Mouse (Mus musculus): ENCODE measurements around the gene Farsa. TPM values are rescaled to one million over a fixed set of nuclear protein-coding genes. Genes with fewer than 3 reads are reported as not detected.

Gene Farsa
- total and polyA plus RNA-seq, 2 experiments from 2014 or later, result 38.3 to 40.0 TPM

DNA sequence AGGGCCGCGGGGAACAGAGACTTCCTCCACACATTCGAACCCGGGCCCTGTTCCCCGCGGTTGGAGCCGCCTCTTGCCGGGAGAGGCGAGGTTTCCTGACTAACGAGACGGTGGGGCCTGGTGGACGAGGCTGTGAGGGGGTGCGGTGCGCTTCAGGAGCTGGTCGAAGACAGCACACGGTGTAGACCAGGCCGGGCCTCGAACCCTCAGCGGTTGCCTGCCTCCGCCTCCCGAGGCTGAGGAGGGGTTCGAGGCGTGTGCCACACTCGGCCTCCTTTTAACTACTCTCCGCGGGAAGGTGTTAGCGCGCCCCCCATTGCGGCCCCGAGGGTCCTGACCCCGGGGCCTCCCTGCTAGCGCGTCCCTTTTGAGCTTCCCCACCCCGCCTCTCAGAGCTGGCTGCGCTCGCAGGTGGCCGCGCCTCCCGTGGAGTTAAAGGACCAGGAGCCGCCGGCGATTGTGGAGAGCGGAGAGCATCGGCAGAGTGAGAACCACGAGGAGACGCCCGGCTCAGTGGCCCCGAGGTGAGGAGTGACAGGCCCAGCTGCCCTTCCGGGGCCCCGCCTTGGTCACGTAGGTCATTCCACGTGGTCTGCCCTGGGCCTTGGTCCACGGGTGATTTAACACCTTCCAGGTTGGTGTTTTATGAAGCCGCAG is 15.6 kb downstream of the Farsa start:
- Histone ChIP-seq H3K4me1 (ENCODE audit: control insufficient read depth, insufficient read depth) (peaks cover 7% of the 10 kb centered on the region), H3K9me3 (replicated peaks; ENCODE audit: control insufficient read depth, low read length) (no peaks in the 10 kb centered on the region), H3K36me3 (replicated peaks; ENCODE audit: control insufficient read depth, insufficient read depth, low read length) (peaks cover 18% of the 10 kb centered on the region), H3K4me3 (ENCODE audit: low read depth, low read length) (peak overlapping the region; percentile 43), H3K27me3 (ENCODE audit: control insufficient read depth, insufficient read depth, low read length) (no peaks in the 10 kb centered on the region), H3K4me2 (ENCODE audit: low read depth, low read length) (peak overlapping the region; percentile 77), H3K27ac (ENCODE audit: low read depth) (no peak overlapping the region), H3K9ac (replicated peaks; ENCODE audit: low read depth, low read length) (peak overlapping the region; percentile 27; the same call in 1 of the 2 replicates)
- 3% methylated on average over 51 of the region's 54 CpGs for WGBS
- TF ChIP-seq CTCF (IDR thresholded peaks at IDR 0.05; ENCODE audit: low read depth), result no peak
- no peak for TF ChIP-seq EP300 (IDR thresholded peaks at IDR 0.05; ENCODE audit: low read depth)
- ATAC-seq (ENCODE audit: insufficient read depth, low read depth) (peak; percentile 45), DNase-seq (ENCODE audit: low spot score) (no peak)

DNA sequence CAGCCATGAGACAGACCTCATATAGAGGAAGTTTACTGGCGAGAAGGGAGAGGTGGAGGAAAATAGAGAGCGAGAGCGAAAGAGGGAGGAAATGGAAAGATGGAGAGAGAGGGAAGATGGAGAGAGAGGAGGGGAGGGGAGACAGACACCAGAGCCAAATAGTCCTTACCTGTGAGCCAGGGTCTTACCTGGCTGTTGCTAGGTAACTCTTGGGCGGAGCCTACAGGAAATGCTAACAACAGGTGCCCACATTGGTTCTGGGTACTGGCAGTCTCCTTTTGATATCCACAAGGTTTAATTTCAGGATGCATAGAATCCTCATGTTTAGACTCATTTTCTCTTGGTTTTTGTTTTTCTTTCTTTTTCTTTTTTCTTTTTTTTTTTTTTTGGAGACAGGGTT is 16.2 kb downstream of the Farsa start:
- DNase-seq (ENCODE audit: low spot score) (no peak), ATAC-seq (ENCODE audit: insufficient read depth, low read depth) (no peak)
- WGBS, result 78% methylated on average over 4 of the region's 4 CpGs
- H3K36me3 ChIP-seq (replicated peaks; ENCODE audit: control insufficient read depth, insufficient read depth, low read length), result peaks cover 13% of the 10 kb centered on the region
- peak overlapping the region; percentile 77 for H3K4me2 ChIP-seq (ENCODE audit: low read depth, low read length)
- H3K9me3 ChIP-seq (replicated peaks; ENCODE audit: control insufficient read depth, low read length), result no peaks in the 10 kb centered on the region
- no peak overlapping the region for H3K27ac ChIP-seq (ENCODE audit: low read depth)
- H3K4me1 ChIP-seq (ENCODE audit: control insufficient read depth, insufficient read depth), result peaks cover 7% of the 10 kb centered on the region
- H3K4me3 ChIP-seq (ENCODE audit: low read depth, low read length), result no peak overlapping the region
- H3K27me3 ChIP-seq (ENCODE audit: control insufficient read depth, insufficient read depth, low read length), result no peaks in the 10 kb centered on the region
- TF ChIP-seq CTCF (IDR thresholded peaks at IDR 0.05; ENCODE audit: low read depth) (no peak), EP300 (IDR thresholded peaks at IDR 0.05; ENCODE audit: low read depth) (no peak)
- no peak overlapping the region for H3K9ac ChIP-seq (replicated peaks; ENCODE audit: low read depth, low read length)

DNA sequence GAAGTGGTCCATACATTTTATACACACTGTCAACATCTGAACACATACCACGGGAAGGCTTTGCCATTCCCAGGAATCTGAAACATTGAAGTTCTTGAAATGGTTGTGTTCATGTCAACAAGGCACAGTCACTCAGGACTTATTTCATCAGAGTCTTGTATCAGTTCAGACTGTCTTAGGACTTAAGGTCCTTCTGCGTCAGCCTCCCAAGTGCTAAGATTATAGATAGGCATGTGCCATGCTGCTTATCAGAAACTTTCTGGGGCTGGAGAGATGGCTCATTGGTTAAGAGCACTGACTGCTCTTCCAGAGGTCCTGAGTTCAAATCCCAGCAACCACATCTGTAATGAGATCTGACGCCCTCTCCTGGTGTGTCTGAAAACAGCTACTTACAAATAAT is 17.6 kb downstream of the Farsa start:
- no peaks in the 10 kb centered on the region; the same call in 1 of the 2 replicates for H3K36me3 ChIP-seq (replicated peaks; ENCODE audit: control insufficient read depth, insufficient read depth, low read length)
- H3K27me3 ChIP-seq (ENCODE audit: control insufficient read depth, insufficient read depth, low read length), result no peaks in the 10 kb centered on the region
- no peak overlapping the region for H3K4me3 ChIP-seq (ENCODE audit: low read depth, low read length)
- H3K4me1 ChIP-seq (ENCODE audit: control insufficient read depth, insufficient read depth), result peaks cover 7% of the 10 kb centered on the region
- H3K9ac ChIP-seq (replicated peaks; ENCODE audit: low read depth, low read length), result no peak overlapping the region
- no peak for DNase-seq (ENCODE audit: low spot score)
- no peaks in the 10 kb centered on the region for H3K9me3 ChIP-seq (replicated peaks; ENCODE audit: control insufficient read depth, low read length)
- no peak overlapping the region for H3K27ac ChIP-seq (ENCODE audit: low read depth)
- ATAC-seq (ENCODE audit: insufficient read depth, low read depth), result no peak
- H3K4me2 ChIP-seq (ENCODE audit: low read depth, low read length), result no peak overlapping the region
- no peak for TF ChIP-seq CTCF (IDR thresholded peaks at IDR 0.05; ENCODE audit: low read depth)
- no peak for TF ChIP-seq EP300 (IDR thresholded peaks at IDR 0.05; ENCODE audit: low read depth)
- 77% methylated on average over 3 of the region's 3 CpGs for WGBS

DNA sequence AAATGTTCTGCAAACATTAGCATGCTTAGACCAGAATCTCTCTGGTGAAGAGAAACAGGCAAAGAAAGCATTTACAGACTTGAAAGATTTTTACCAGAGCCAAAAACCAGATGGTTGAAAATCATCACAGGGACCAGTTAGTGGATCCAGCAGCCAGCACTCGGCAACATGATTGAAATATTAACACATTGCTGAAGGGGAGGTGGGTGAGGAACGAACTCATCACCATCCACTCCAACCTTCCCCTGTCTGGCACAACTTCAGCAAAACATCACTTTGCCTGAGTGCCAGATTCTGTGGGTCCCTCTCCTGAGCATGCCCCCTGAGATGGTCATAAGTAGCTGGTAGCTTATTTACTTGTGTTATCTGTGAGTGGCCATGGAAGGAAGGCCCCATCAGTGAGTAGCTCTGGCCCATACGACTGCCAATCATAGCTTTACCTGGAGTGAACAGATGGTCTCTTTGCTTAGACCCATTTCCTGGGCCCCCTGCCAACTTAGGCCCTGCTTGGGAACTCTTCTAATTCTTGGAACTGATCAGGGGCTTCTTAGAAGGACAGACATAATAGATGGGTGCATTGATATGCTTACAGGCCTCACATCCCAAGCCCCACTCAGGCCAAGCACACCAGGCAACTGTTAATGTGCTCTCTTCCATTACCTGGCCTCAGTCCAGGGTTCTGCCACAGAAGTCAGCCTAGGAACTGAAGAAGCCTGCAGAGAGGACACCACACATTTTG is 20.7 kb downstream of the Farsa start:
- H3K36me3 ChIP-seq (replicated peaks; ENCODE audit: control insufficient read depth, insufficient read depth, low read length), result no peaks in the 10 kb centered on the region
- no peak overlapping the region for H3K9ac ChIP-seq (replicated peaks; ENCODE audit: low read depth, low read length)
- H3K4me3 ChIP-seq (ENCODE audit: low read depth, low read length), result no peak overlapping the region
- DNase-seq (ENCODE audit: low spot score), result no peak
- no peak for ATAC-seq (ENCODE audit: insufficient read depth, low read depth)
- H3K4me1 ChIP-seq (ENCODE audit: control insufficient read depth, insufficient read depth), result peaks cover 3% of the 10 kb centered on the region
- WGBS, result 79% methylated on average over 3 of the region's 3 CpGs
- no peak overlapping the region for H3K27ac ChIP-seq (ENCODE audit: low read depth)
- H3K4me2 ChIP-seq (ENCODE audit: low read depth, low read length), result no peak overlapping the region
- H3K9me3 ChIP-seq (replicated peaks; ENCODE audit: control insufficient read depth, low read length), result no peaks in the 10 kb centered on the region
- TF ChIP-seq CTCF (IDR thresholded peaks at IDR 0.05; ENCODE audit: low read depth) (no peak), EP300 (IDR thresholded peaks at IDR 0.05; ENCODE audit: low read depth) (no peak)
- no peaks in the 10 kb centered on the region for H3K27me3 ChIP-seq (ENCODE audit: control insufficient read depth, insufficient read depth, low read length)

DNA sequence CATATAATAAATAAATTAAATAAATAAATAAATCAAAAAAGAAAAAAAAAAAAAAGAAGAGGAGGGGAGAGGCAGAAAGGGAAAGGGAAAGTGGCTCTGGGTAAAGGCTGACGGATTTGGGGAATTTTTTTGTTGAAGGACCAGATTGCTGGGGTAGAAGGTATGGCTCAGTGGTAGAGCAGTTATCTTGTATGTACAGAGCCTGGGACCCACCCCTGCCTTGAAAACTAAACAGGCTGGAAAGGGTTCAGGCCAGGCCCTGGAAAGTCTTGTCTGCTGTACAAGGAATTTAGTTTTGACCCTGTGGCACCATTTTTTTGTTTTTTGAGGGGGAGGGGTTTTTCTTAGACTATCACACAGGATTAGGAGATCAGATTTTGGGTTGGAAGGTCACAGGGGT is 22.1 kb downstream of the Farsa start:
- ATAC-seq (ENCODE audit: insufficient read depth, low read depth) (no peak), DNase-seq (ENCODE audit: low spot score) (no peak)

More for the DNA sequence above, 22.1 kb downstream of the Farsa start:
- 83% methylated on average over 1 of the region's 1 CpGs for WGBS
- no peak overlapping the region for H3K4me3 ChIP-seq (ENCODE audit: low read depth, low read length)
- H3K9ac ChIP-seq (replicated peaks; ENCODE audit: low read depth, low read length), result no peak overlapping the region
- no peaks in the 10 kb centered on the region for H3K27me3 ChIP-seq (ENCODE audit: control insufficient read depth, insufficient read depth, low read length)
- no peak overlapping the region for H3K27ac ChIP-seq (ENCODE audit: low read depth)
- no peak overlapping the region for H3K4me2 ChIP-seq (ENCODE audit: low read depth, low read length)
- no peaks in the 10 kb centered on the region for H3K9me3 ChIP-seq (replicated peaks; ENCODE audit: control insufficient read depth, low read length)
- no peaks in the 10 kb centered on the region for H3K4me1 ChIP-seq (ENCODE audit: control insufficient read depth, insufficient read depth)
- TF ChIP-seq EP300 (IDR thresholded peaks at IDR 0.05; ENCODE audit: low read depth) (no peak), CTCF (IDR thresholded peaks at IDR 0.05; ENCODE audit: low read depth) (no peak)
- H3K36me3 ChIP-seq (replicated peaks; ENCODE audit: control insufficient read depth, insufficient read depth, low read length), result no peaks in the 10 kb centered on the region
